Mouse (Mus musculus): Measurements from ENCODE around the gene Ngly1. TPM values are rescaled to one million over a fixed set of nuclear protein-coding genes. Genes with fewer than 3 reads are reported as not detected.

Ngly1 gene
- total RNA-seq (2012; rRNA removed), result 5.4 and 6.9 TPM in 2 replicates

GRCm38 (mm10) chr14:16249171-16249874 lies at the start of gene Ngly1, which contains the start of gene Oxsm:
Gene Ngly1 (plus strand): TSS chr14:16249280.
Gene Oxsm (minus strand): TSS chr14:16249808.
- no peak within 1 kb of the TSS for H3K27ac ChIP-seq (ENCODE audit: insufficient read depth, low read depth, low read length, poor library complexity, severe bottlenecking)
- in situ Hi-C loops (cut with MboI; ENCODE audit: low sequenced_read_pairs in 2 of 2, unreplicated experiment in 2 of 2), result no loop called here
- no peaks in the 10 kb centered on the region for H3K36me3 ChIP-seq (ENCODE audit: control insufficient read depth, insufficient read depth, low read length, poor library complexity, severe bottlenecking)
- TF ChIP-seq CHD2 (IDR thresholded peaks at IDR 0.05; ENCODE audit: low read depth, low read length) (no peak), MAFK (IDR thresholded peaks at IDR 0.05; ENCODE audit: insufficient read depth, low read depth, low read length) (peak; percentile 29; the same call in 1 of the 2 replicates)
- no peaks in the 10 kb centered on the region for H3K4me1 ChIP-seq (ENCODE audit: control insufficient read depth in 2 of 2, insufficient read depth in 2 of 2, low read length in 2 of 2, poor library complexity in 1 of 2)
- peak within 1 kb of the TSS; percentile 73 for H3K9ac ChIP-seq (ENCODE audit: insufficient read depth, low read depth, low read length, poor library complexity, severe bottlenecking)
- no peaks in the 10 kb centered on the region for H3K9me3 ChIP-seq (ENCODE audit: control insufficient read depth, insufficient read depth, low read depth, low read length)
- H3K4me3 ChIP-seq (ENCODE audit: insufficient read depth in 1 of 2, low read depth in 1 of 2, low read length in 2 of 2, poor library complexity in 1 of 2, severe bottlenecking in 1 of 2), result peak within 1 kb of the TSS; percentile 66 to 76
- DNase-seq (ENCODE audit: low read depth, low spot score), result peak; percentile 40

DNA sequence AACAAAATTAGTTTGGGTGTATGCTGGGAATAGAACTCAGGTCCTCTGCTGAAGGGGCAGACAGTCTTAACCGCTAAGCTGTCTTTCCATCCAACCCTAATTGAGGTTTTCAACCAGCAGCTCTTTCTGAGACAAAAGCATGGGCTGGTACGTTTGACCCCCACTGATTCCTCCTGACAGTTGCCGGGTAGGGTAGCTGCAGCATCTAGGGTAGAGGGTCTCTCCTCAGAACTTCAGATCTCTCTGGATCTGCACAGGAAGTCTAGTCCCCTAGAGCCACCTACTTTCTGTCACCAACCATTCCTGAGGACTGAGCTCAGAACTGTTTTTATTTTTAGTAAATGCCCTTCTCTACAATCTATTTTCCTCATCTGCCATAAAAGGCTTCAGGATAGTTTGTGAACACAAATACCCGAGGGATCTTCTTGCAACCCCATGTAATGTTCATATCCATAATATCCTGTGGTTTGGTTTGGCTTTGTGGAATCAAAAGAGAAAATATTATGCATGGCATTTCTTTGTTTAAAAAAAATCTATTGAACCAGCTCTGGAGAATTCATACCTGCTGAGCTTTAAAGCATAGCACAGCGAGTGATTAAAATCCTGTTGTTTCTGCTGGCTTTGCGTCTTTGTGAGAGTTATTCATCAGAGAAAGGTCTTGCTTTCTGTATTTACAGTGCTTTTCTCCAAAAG lies 48.7 kb upstream of the Ngly1 start:
- no peak overlapping the region for H3K4me3 ChIP-seq (ENCODE audit: insufficient read depth in 1 of 2, low read depth in 1 of 2, low read length in 2 of 2, poor library complexity in 1 of 2, severe bottlenecking in 1 of 2)
- no peak overlapping the region for H3K27ac ChIP-seq (ENCODE audit: insufficient read depth, low read depth, low read length, poor library complexity, severe bottlenecking)
- no peak overlapping the region for H3K9ac ChIP-seq (ENCODE audit: insufficient read depth, low read depth, low read length, poor library complexity, severe bottlenecking)
- no peaks in the 10 kb centered on the region for H3K36me3 ChIP-seq (ENCODE audit: control insufficient read depth, insufficient read depth, low read length, poor library complexity, severe bottlenecking)
- H3K9me3 ChIP-seq (ENCODE audit: control insufficient read depth, insufficient read depth, low read depth, low read length), result peaks cover 2% of the 10 kb centered on the region
- in situ Hi-C loops (cut with MboI; ENCODE audit: low sequenced_read_pairs in 2 of 2, unreplicated experiment in 2 of 2), result no loop called here
- H3K4me1 ChIP-seq (ENCODE audit: control insufficient read depth in 2 of 2, insufficient read depth in 2 of 2, low read length in 2 of 2, poor library complexity in 1 of 2), result no peaks in the 10 kb centered on the region
- TF ChIP-seq ZNF384 (IDR thresholded peaks at IDR 0.05; ENCODE audit: low read depth, low read length) (no peak), MAFK (IDR thresholded peaks at IDR 0.05; ENCODE audit: insufficient read depth, low read depth, low read length) (no peak), CHD2 (IDR thresholded peaks at IDR 0.05; ENCODE audit: low read depth, low read length) (no peak), ZC3H11A (IDR thresholded peaks at IDR 0.05; ENCODE audit: borderline replicate concordance, low read depth, low read length) (no peak)
- no peak for DNase-seq (ENCODE audit: low read depth, low spot score)

GRCm38 (mm10) chr14:16200969-16201638 lies 48.0 kb upstream of the Ngly1 start:
- Histone ChIP-seq H3K9me3 (ENCODE audit: control insufficient read depth, insufficient read depth, low read depth, low read length) (peaks cover 2% of the 10 kb centered on the region), H3K4me1 (ENCODE audit: control insufficient read depth in 2 of 2, insufficient read depth in 2 of 2, low read length in 2 of 2, poor library complexity in 1 of 2) (no peaks in the 10 kb centered on the region), H3K27ac (ENCODE audit: insufficient read depth, low read depth, low read length, poor library complexity, severe bottlenecking) (no peak overlapping the region), H3K36me3 (ENCODE audit: control insufficient read depth, insufficient read depth, low read length, poor library complexity, severe bottlenecking) (no peaks in the 10 kb centered on the region), H3K4me3 (ENCODE audit: insufficient read depth in 1 of 2, low read depth in 1 of 2, low read length in 2 of 2, poor library complexity in 1 of 2, severe bottlenecking in 1 of 2) (no peak overlapping the region), H3K9ac (ENCODE audit: insufficient read depth, low read depth, low read length, poor library complexity, severe bottlenecking) (no peak overlapping the region)
- no peak for DNase-seq (ENCODE audit: low read depth, low spot score)
- in situ Hi-C loops (cut with MboI; ENCODE audit: low sequenced_read_pairs in 2 of 2, unreplicated experiment in 2 of 2), result no loop called here
- TF ChIP-seq ZC3H11A (IDR thresholded peaks at IDR 0.05; ENCODE audit: borderline replicate concordance, low read depth, low read length) (no peak), CHD2 (IDR thresholded peaks at IDR 0.05; ENCODE audit: low read depth, low read length) (no peak), ZNF384 (IDR thresholded peaks at IDR 0.05; ENCODE audit: low read depth, low read length) (no peak)

- H3K36me3 ChIP-seq (ENCODE audit: control insufficient read depth, insufficient read depth, low read length, poor library complexity, severe bottlenecking), result no peaks in the 10 kb centered on the region
- H3K4me1 ChIP-seq (ENCODE audit: control insufficient read depth in 2 of 2, insufficient read depth in 2 of 2, low read length in 2 of 2, poor library complexity in 1 of 2), result no peaks in the 10 kb centered on the region
- no peak overlapping the region for H3K9ac ChIP-seq (ENCODE audit: insufficient read depth, low read depth, low read length, poor library complexity, severe bottlenecking)
- DNase-seq (ENCODE audit: low read depth, low spot score), result no peak
- H3K9me3 ChIP-seq (ENCODE audit: control insufficient read depth, insufficient read depth, low read depth, low read length), result peaks cover 2% of the 10 kb centered on the region
- TF ChIP-seq ZC3H11A (IDR thresholded peaks at IDR 0.05; ENCODE audit: borderline replicate concordance, low read depth, low read length), result no peak
- no peak for TF ChIP-seq CHD2 (IDR thresholded peaks at IDR 0.05; ENCODE audit: low read depth, low read length)
- no peak for TF ChIP-seq HCFC1 (IDR thresholded peaks at IDR 0.05; ENCODE audit: borderline replicate concordance, insufficient read depth, low read length)
- no peak for TF ChIP-seq MAFK (IDR thresholded peaks at IDR 0.05; ENCODE audit: insufficient read depth, low read depth, low read length)
- no peak for TF ChIP-seq ZNF384 (IDR thresholded peaks at IDR 0.05; ENCODE audit: low read depth, low read length)
- no peak overlapping the region for H3K27ac ChIP-seq (ENCODE audit: insufficient read depth, low read depth, low read length, poor library complexity, severe bottlenecking)
- in situ Hi-C loops (cut with MboI; ENCODE audit: low sequenced_read_pairs in 2 of 2, unreplicated experiment in 2 of 2), result no loop called here
- no peak overlapping the region for H3K4me3 ChIP-seq (ENCODE audit: insufficient read depth in 1 of 2, low read depth in 1 of 2, low read length in 2 of 2, poor library complexity in 1 of 2, severe bottlenecking in 1 of 2)
Observed at GRCm38 (mm10) chr14:16201673-16202072, 47.4 kb upstream of the Ngly1 start.
